Mouse (Mus musculus) bone marrow macrophage, adult 2 months (primary cell): Measurements from ENCODE around the gene Fam72a.

Experiments
- CTCF ChIP-seq: IDR thresholded peaks from 2 replicates; pipeline ENCODE4 v1.5.1; 2012; ENCODE audit warnings: low read depth, mild to moderate bottlenecking, low read length, moderate library complexity
- POLR2A ChIP-seq: IDR thresholded peaks from 2 replicates; pipeline ENCODE4 v1.6.1; 2012; ENCODE audit warnings: mild to moderate bottlenecking, low read depth, low read length, borderline replicate concordance

DNA sequence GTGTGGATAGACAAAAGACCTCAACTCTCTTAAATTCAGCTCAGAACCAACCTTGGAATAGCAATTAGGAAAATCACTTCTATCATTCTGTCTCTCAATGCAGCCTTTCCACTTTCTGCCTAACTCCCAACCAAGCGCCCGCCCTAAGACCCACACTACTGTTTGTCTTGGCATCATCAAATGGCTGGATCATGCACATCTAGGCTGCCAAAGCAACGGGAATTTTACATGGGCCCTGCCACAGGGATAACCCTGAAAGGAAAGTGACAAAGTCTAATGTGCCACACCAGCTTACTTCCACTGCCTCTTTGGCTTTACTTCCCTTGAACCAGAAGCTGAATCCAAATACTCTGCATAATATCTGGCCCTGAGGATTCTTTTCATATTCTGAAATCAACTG lies 38.4 kb upstream of the Fam72a start:
- TF ChIP-seq CTCF (no peak), POLR2A (no peak)
